Mouse (Mus musculus) liver, embryonic 15.5 days (tissue): Measurements from ENCODE around the gene Mthfd1. TPM values are rescaled to one million over a fixed set of nuclear protein-coding genes. Genes with fewer than 3 reads are reported as not detected.

Source experiments
- ATAC-seq: fragments of 200-750 bp; cut with Nextera tagmentation; 2 replicates; pipeline ENCODE4 v1.8.0; 2017; ENCODE audit warnings: moderate number of reproducible peaks, mild to moderate bottlenecking, moderate library complexity; ENCODE audit not compliant: insufficient read depth
- H3K27ac ChIP-seq: fragments of 300-500 bp; sonication (generic); replicated peaks from 2 replicates; pipeline ENCODE4 v1.5.1; 2015; ENCODE audit warnings: mild to moderate bottlenecking, inconsistent platforms
- H3K27me3 ChIP-seq: fragments of 300-500 bp; sonication (generic); 2 replicates; pipeline ENCODE4 v1.6.1; 2015; ENCODE audit warnings: mild to moderate bottlenecking, inconsistent platforms
- H3K36me3 ChIP-seq: fragments of 300-500 bp; sonication (generic); replicated peaks from 2 replicates; pipeline ENCODE4 v1.6.1; 2015; ENCODE audit warnings: moderate library complexity, mild to moderate bottlenecking, inconsistent platforms
- H3K4me1 ChIP-seq: fragments of 300-500 bp; sonication (generic); replicated peaks from 2 replicates; pipeline ENCODE4 v1.6.1; 2015; ENCODE audit warnings: inconsistent platforms
- H3K4me2 ChIP-seq: fragments of 300-500 bp; sonication (generic); 2 replicates; pipeline ENCODE4 v1.6.1; 2015; ENCODE audit warnings: moderate library complexity, mild to moderate bottlenecking, inconsistent platforms
- H3K4me3 ChIP-seq: fragments of 300-500 bp; sonication (generic); replicated peaks from 2 replicates; pipeline ENCODE4 v1.5.1; 2015; ENCODE audit warnings: mild to moderate bottlenecking, inconsistent platforms
- H3K9ac ChIP-seq: fragments of 300-500 bp; sonication (generic); 2 replicates; pipeline ENCODE4 v1.6.1; 2015; ENCODE audit warnings: moderate library complexity, mild to moderate bottlenecking, inconsistent platforms
- H3K9me3 ChIP-seq: fragments of 300-500 bp; sonication (generic); replicated peaks from 2 replicates; pipeline ENCODE4 v1.6.1; 2016; ENCODE audit warnings: inconsistent platforms
- WGBS: fragments of 180-500 bp; shearing (Covaris S2); methylation state at CpG from one replicate; pipeline ENCODE4 v1.1.7; 2015; ENCODE audit warnings: mixed read lengths; ENCODE audit not compliant: insufficient replicate concordance; 5-methylcytosine and 5-hydroxymethylcytosine counted together
- polyA plus RNA-seq: library from polyadenylated mRNA; unstranded; fragments of >200 nt; fragmentation: Nextera tagmentation; extraction: Ambion mirVana; gene quantifications from 2 replicates; pipeline ENCODE4 v1.2.1, GENCODE M21; 2015

Mthfd1 gene
- polyA plus RNA-seq, 1 experiment from 2014 or later = 94.7 TPM

DNA sequence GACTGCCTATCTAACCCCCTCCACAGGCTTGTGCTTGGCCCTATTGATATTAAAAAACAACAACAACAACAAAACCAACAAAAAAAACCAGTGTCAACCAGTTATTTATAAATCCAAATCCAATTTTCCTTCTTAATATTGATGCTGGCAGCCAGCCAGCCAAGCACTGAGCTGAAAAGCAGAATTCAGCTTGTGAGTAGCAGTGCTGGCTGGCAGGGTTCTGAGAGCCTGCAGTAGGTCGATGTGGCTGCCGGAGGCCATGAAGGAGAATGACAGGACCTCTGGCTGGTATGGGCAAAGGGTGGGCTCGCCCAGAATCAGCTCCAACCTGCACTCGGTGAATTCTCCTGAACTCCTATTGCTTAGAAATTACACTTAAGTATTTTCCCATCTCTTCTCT, 49.1 kb downstream of the Mthfd1 start:
- Histone ChIP-seq H3K27ac (no peak overlapping the region), H3K4me1 (no peaks in the 10 kb centered on the region; the same call in 1 of the 2 replicates), H3K9me3 (no peaks in the 10 kb centered on the region), H3K4me2 (no peak overlapping the region), H3K9ac (no peak overlapping the region), H3K36me3 (peaks cover 90% of the 10 kb centered on the region), H3K4me3 (no peak overlapping the region), H3K27me3 (no peaks in the 10 kb centered on the region)
- ATAC-seq = no peak
- 69% methylated on average over 4 of the region's 4 CpGs for WGBS

DNA sequence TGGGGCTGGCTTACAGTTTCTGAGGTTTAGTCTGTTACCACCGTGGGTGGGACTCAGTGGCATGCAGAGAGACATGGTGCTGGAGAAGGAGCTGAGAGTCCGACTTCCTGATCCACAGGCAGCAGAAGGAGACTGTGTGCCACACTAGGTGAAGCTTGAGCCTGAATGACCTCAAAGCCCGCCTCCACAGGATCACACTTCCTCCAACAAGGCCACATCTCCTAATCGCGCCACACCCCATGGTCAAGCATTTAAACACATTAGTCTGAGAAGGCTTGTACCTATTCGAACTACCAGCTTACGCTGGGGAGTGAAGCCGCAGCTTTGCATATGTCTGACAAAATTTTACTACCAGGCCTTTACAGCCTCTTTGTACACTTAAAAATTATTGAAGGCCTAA, 50.0 kb downstream of the Mthfd1 start:
- H3K27ac ChIP-seq = no peak overlapping the region
- H3K36me3 ChIP-seq = peaks cover 88% of the 10 kb centered on the region
- no peak overlapping the region for H3K9ac ChIP-seq
- no peak overlapping the region for H3K4me2 ChIP-seq
- ATAC-seq = no peak
- no peak overlapping the region for H3K4me3 ChIP-seq
- H3K9me3 ChIP-seq = no peaks in the 10 kb centered on the region
- 78% methylated on average over 8 of the region's 8 CpGs for WGBS
- peaks cover 7% of the 10 kb centered on the region for H3K4me1 ChIP-seq
- no peaks in the 10 kb centered on the region for H3K27me3 ChIP-seq

DNA sequence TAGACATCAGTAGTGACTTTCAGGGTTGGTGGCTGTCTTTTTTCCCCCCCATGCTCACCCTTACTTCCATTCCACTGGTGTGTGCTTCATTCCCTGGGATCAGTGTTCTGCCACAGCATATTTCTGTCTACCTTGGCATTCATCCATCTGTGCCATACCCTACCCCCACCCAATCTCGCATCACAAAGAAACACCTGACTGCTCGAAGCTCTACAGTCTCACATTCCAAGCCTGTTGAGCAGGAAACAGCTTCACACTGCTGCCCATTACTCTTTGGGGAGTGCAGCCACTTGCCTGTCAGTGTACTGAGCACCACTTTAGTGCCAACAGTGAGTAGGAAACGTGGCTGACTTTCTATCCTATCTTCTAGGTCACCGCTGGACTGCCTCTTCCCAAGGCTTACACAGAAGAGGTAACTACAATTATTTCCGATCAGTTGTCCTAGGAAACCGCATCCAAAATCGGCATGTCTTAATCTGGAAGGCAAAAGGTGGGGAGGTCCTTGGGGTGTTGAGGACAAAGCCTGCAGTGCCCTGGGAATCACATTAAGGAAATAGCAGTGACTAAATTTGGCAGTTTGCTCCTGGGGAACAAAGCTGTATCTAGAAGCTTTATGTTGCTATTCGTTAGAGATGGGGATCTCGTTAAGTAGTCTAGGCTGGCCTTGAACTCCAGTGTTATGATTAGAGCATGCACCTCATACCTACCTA, 51.9 kb downstream of the Mthfd1 start:
- Histone ChIP-seq H3K4me1 (peaks cover 21% of the 10 kb centered on the region), H3K4me3 (no peak overlapping the region), H3K36me3 (peaks cover 86% of the 10 kb centered on the region), H3K9me3 (no peaks in the 10 kb centered on the region), H3K9ac (no peak overlapping the region), H3K4me2 (no peak overlapping the region), H3K27me3 (no peaks in the 10 kb centered on the region), H3K27ac (no peak overlapping the region)
- WGBS = 82% methylated on average over 9 of the region's 9 CpGs
- no peak for ATAC-seq

DNA sequence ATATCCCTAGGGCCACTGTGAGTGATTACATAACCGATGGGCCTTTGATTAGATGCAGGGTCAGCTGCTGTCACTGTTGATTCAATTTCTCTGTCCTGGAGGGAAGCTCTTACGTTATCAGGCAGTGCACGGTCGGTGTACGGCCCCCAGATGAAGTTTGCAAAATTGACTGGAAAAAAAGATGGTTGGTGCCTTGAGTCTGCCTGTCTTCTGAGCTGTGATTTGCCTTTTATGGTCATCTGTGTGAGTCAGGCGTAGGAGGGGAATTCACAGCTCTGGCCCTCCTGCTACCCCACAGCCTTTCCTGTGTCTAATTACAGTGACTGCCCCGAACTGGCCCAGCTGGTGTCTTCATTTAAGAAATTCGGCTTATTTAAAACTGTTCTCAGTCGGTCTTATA, 52.9 kb downstream of the Mthfd1 start:
- H3K9ac ChIP-seq = no peak overlapping the region
- H3K4me1 ChIP-seq = peaks cover 21% of the 10 kb centered on the region
- H3K36me3 ChIP-seq = peaks cover 85% of the 10 kb centered on the region
- H3K4me2 ChIP-seq = no peak overlapping the region
- ATAC-seq = no peak
- H3K4me3 ChIP-seq = no peak overlapping the region
- no peaks in the 10 kb centered on the region for H3K9me3 ChIP-seq
- 67% methylated on average over 9 of the region's 9 CpGs for WGBS
- no peak overlapping the region for H3K27ac ChIP-seq
- no peaks in the 10 kb centered on the region for H3K27me3 ChIP-seq

DNA sequence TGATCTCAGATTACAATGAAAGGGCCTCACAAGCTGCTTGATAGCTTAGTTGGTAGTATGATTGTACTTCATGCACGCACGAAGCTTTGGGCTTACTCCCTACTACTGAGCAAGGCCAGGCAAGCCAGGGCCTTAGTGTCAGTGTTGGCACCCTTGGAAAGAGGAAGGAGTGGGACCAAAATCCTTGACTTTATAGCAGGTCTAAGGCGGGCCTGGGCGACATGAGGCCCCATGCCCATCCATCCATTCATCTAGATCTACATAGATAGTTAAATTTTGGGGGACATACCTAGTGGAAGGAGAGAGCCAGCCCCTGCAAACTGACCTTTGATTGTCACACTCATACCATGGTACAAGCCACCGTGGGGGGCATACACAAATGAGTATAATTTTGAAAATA, 53.3 kb downstream of the Mthfd1 start:
- no peaks in the 10 kb centered on the region for H3K27me3 ChIP-seq
- no peak for ATAC-seq
- H3K36me3 ChIP-seq = peaks cover 85% of the 10 kb centered on the region
- no peak overlapping the region for H3K4me2 ChIP-seq
- H3K9ac ChIP-seq = no peak overlapping the region
- no peaks in the 10 kb centered on the region for H3K9me3 ChIP-seq
- H3K4me3 ChIP-seq = no peak overlapping the region
- H3K4me1 ChIP-seq = peaks cover 21% of the 10 kb centered on the region
- WGBS = 78% methylated on average over 5 of the region's 5 CpGs
- H3K27ac ChIP-seq = no peak overlapping the region; the same call in 1 of the 2 replicates

DNA sequence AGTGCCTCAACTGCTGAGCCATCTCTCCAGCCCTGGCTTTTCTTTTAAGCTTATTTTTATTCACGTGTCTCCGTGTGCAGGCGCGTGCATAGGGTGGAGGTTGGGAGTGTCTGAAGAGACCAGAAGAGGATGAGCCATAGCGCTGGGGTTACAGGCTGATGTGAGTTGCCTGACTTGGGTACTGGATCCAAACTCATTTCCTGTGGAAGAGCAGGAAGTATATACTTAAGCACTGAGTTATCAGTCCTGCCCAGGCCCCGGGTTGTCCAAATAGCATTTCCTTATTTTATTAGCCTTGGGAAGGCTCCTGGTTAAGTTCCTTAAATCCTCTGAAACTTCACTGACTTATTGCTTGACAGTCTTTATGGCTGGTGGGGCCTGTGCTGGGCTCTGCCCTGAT, 54.9 kb downstream of the Mthfd1 start:
- Histone ChIP-seq H3K9me3 (no peaks in the 10 kb centered on the region), H3K36me3 (peaks cover 86% of the 10 kb centered on the region), H3K27me3 (no peaks in the 10 kb centered on the region), H3K4me2 (no peak overlapping the region), H3K4me3 (no peak overlapping the region), H3K27ac (peak overlapping the region; percentile 25; the same call in 1 of the 2 replicates), H3K9ac (no peak overlapping the region), H3K4me1 (peaks cover 21% of the 10 kb centered on the region)
- no peak for ATAC-seq
- 41% methylated on average over 6 of the region's 6 CpGs for WGBS

DNA sequence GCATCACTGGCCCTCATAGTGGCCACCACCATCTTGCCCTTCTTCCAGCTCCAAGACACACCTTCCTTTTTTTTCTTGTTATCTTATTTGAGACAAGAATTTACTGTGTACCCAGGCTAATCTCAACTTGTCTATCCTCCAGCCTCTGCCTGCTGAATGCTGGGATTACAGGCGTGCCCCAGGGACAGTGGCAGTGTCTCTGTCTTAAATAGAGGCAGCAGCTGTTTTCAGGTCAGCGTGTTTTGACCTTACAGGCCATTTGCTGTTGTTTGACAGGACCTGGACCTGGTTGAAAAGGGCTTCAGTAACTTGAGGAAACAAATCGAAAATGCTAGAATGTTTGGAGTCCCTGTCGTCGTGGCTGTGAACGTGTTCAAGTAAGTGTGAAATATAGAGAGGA, 55.5 kb downstream of the Mthfd1 start:
- no peak overlapping the region for H3K4me3 ChIP-seq
- H3K36me3 ChIP-seq = peaks cover 88% of the 10 kb centered on the region
- H3K27me3 ChIP-seq = no peaks in the 10 kb centered on the region
- H3K9me3 ChIP-seq = no peaks in the 10 kb centered on the region
- H3K4me1 ChIP-seq = peaks cover 21% of the 10 kb centered on the region
- H3K27ac ChIP-seq = no peak overlapping the region; the same call in 1 of the 2 replicates
- 69% methylated on average over 6 of the region's 6 CpGs for WGBS
- H3K9ac ChIP-seq = no peak overlapping the region
- H3K4me2 ChIP-seq = no peak overlapping the region
- no peak for ATAC-seq

DNA sequence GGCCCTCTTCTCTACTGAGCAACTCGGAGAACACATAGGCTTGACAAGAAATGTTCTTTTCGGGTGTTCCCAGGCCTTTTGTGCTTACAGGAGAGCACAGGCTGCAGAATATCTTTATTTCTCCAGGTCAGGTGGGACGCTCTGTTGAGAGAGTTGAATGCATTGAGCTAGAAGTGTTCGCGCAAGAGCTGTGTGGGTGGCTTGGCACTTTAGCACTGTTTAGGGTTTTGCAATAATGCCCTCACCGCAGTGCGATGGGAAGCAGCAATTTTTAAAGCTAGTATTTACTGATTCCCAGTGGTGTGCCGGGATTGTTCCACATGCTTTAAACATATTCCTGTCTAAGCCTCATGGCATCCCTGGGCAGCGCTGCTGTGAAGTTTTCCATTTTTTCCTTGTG, 56.1 kb downstream of the Mthfd1 start:
- no peak overlapping the region for H3K4me3 ChIP-seq
- H3K27ac ChIP-seq = no peak overlapping the region
- H3K4me1 ChIP-seq = peaks cover 21% of the 10 kb centered on the region
- 78% methylated on average over 9 of the region's 9 CpGs for WGBS
- no peaks in the 10 kb centered on the region for H3K27me3 ChIP-seq
- H3K36me3 ChIP-seq = peaks cover 86% of the 10 kb centered on the region
- H3K9me3 ChIP-seq = no peaks in the 10 kb centered on the region
- H3K9ac ChIP-seq = no peak overlapping the region
- peak; percentile 53; the same call in 1 of the 2 replicates for ATAC-seq
- H3K4me2 ChIP-seq = no peak overlapping the region

DNA sequence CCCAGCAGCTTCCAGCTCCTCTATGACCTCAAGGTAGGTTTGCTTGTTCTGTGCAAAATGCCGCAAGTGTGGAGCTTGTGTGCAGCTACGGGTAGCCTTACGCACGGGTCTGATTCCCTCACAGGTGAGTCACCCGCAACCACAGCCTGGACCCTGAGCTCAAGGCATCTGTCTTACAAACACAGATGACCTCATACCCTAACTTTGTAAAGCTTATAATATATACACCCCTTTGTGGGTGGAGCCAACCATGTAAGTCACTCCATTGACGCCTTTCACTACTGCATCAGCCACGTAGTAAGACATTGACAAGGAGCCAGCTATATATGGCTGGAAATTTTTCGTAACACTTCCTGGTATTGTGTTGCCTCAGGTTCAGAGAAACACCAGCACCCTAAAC, 56.9 kb downstream of the Mthfd1 start:
- Histone ChIP-seq H3K4me2 (no peak overlapping the region), H3K9ac (no peak overlapping the region), H3K4me1 (peaks cover 21% of the 10 kb centered on the region), H3K27ac (no peak overlapping the region), H3K9me3 (no peaks in the 10 kb centered on the region), H3K27me3 (no peaks in the 10 kb centered on the region), H3K4me3 (no peak overlapping the region), H3K36me3 (peaks cover 85% of the 10 kb centered on the region)
- ATAC-seq = no peak
- WGBS = 85% methylated on average over 8 of the region's 8 CpGs

DNA sequence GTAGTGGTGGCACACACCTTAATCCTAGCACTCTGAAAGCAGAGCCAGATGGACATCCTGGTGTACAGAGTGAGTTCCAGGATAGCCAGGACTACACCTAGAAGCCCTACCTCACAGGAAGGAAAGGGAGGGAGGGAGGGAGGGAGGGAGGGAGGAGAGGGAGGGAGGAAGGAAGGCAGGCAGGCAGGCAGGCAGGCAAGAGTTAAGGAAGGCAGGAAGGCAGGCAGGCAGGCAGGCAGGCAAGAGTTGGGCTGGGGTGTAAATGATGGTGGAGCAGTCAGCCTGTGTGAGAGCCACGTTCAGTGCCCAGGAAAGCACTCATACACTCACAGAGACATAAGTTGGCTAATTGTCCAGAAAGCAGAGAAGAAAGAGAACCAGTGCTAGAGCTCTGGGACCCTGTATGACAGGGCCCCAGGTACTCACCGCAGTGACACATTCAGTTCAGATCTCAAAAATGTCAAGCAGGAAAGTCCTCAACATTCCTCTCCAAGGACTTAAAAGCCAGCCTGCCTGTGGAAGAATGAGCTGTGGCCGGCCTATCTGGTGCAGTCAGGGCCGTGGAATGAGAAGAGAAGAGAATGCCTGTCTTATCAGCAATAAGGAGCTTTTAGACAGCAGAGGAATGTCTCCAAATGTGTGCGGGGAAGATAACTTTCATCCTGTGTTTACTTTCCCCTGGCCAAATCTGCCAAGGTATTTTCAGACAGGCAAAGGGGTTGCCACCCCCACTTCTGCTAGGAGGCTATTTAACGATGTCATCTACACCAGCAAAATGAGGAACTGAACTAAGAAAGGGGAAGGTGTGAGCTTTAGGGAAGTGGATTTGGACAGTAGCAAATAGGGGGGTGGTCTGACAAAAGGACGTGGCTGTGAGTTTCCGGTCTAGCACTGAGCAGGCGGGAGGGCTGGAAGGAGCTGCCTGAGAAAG, 63.4 kb downstream of the Mthfd1 start:
- peak overlapping the region; percentile 82 for H3K27ac ChIP-seq
- H3K4me1 ChIP-seq = peaks cover 28% of the 10 kb centered on the region
- WGBS = 3% methylated on average over 9 of the region's 9 CpGs
- peak; percentile 90 for ATAC-seq
- H3K4me2 ChIP-seq = peak overlapping the region; percentile 58
- no peaks in the 10 kb centered on the region for H3K27me3 ChIP-seq
- no peak overlapping the region; the same call in 1 of the 2 replicates for H3K4me3 ChIP-seq
- H3K9me3 ChIP-seq = no peaks in the 10 kb centered on the region
- H3K9ac ChIP-seq = no peak overlapping the region
- peaks cover 63% of the 10 kb centered on the region for H3K36me3 ChIP-seq

DNA sequence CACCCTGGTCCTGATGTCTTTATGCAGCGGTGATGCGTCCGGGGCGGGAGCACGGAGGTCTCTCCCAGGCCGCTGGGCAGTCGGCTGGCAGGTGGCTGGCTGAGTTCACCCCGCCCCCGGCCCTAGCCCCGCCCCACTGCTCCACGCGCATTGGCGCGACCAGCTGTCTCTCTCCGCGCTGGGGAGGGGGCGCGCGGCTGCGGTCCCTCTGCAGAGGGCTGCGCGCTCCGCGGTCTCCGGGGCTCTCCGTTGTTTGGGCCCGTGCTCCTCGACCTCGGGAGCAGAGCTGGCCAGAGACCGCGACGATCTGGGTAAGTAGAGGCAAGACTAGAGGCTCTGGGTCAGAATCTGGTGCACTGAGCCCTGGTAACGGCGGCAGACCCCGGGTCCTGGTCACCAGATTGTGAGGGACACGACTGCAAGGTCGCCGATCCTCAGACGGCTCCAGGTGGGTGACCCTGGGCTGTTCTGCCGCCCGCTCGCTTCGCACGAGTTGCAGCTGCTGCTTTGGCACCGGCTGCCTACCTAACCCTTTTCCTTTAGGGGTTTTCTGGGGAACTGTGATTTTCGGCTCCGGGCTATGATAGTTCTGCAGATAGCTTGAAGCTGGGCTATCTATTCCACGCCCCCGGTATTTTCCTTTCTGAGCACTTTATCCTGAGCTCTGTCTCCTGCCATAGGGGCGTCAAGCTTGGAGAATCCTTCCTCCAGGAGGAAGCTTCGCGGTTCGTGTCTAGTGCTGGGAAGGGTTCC, 69.8 kb downstream of the Mthfd1 start, which contains the start of gene Akap5:
TSS of gene Akap5 (plus strand) at position 213 of the 753 bp plus-strand sequence.
- H3K4me3 ChIP-seq = peak within 1 kb of the TSS; percentile 53
- H3K9ac ChIP-seq = no peak within 1 kb of the TSS
- WGBS = 3% methylated on average over 53 of the region's 53 CpGs

More for the DNA sequence above, 69.8 kb downstream of the Mthfd1 start, which contains the start of gene Akap5:
- peak within 1 kb of the TSS; percentile 80 for H3K4me2 ChIP-seq
- H3K4me1 ChIP-seq = peaks cover 14% of the 10 kb centered on the region
- no peaks in the 10 kb centered on the region for H3K9me3 ChIP-seq
- H3K27me3 ChIP-seq = peaks cover 15% of the 10 kb centered on the region
- no peak within 1 kb of the TSS for H3K27ac ChIP-seq
- ATAC-seq = peak; percentile 63
- peaks cover 17% of the 10 kb centered on the region for H3K36me3 ChIP-seq
